Mouse (Mus musculus) megakaryocyte-erythroid progenitor cell, adult 5 weeks (primary cell): Measurements from ENCODE around the gene Krtap19-4. TPM values are rescaled to one million over a fixed set of nuclear protein-coding genes. Genes with fewer than 3 reads are reported as not detected.

Experiments
- polyA plus RNA-seq: library from polyadenylated mRNA; stranded (reverse); fragments of >175 nt; gene quantifications from 2 replicates; pipeline ENCODE4 v1.2.3, GENCODE M21; 2012

The Krtap19-4 gene
- not detected in 2 replicates for polyA plus RNA-seq

GRCm38 (mm10) chr16:88884989-88885388 lies at the start of gene Krtap19-4:
Krtap19-4 (minus strand) TSS chr16:88885089.

GRCm38 (mm10) chr16:88932165-88932564 lies 47.3 kb upstream of the Krtap19-4 start, which contains the start of gene Krtap19-9b:
Krtap19-9b (minus strand) TSS chr16:88932265.

GRCm38 (mm10) chr16:88896357-88896756 lies 11.5 kb upstream of the Krtap19-4 start, which contains the start of gene Krtap19-5:
Krtap19-5 (minus strand) TSS chr16:88896457.

GRCm38 (mm10) chr16:88877938-88878337 lies 7.0 kb downstream of the Krtap19-4 start, which contains the start of gene Krtap19-3:
Krtap19-3 (minus strand) TSS chr16:88878038.

GRCm38 (mm10) chr16:88874169-88874568 lies 10.7 kb downstream of the Krtap19-4 start, which contains the start of gene Krtap19-2:
Krtap19-2 (minus strand) TSS chr16:88874269.

GRCm38 (mm10) chr16:88869311-88869710 lies 15.6 kb downstream of the Krtap19-4 start, which contains the start of gene Krtap19-1:
Krtap19-1 (minus strand) TSS chr16:88869411.

Other genes with a start within 250 kb of the Krtap19-4 start
- not detected in 2 replicates for gene Krtap26-1, start 237.3 kb downstream of the Krtap19-4 start, polyA plus RNA-seq
- gene Krtap27-1, start 213.4 kb downstream of the Krtap19-4 start, polyA plus RNA-seq: not detected in 2 replicates
- gene 2310061N02Rik, start 177.1 kb downstream of the Krtap19-4 start, polyA plus RNA-seq: not detected in 2 replicates
- 0.13 TPM in 1 of 2 replicates, not detected in the other for gene Krtap13-1, start 156.2 kb downstream of the Krtap19-4 start, polyA plus RNA-seq
- 0.10 TPM in 1 of 2 replicates, not detected in the other for gene Krtap13, start 133.5 kb downstream of the Krtap19-4 start, polyA plus RNA-seq
- gene 2310034C09Rik, start 126.2 kb downstream of the Krtap19-4 start, polyA plus RNA-seq: not detected in 2 replicates
- gene 2310057N15Rik, start 110.9 kb downstream of the Krtap19-4 start, polyA plus RNA-seq: not detected in 2 replicates
- gene Gm5965, start 107.2 kb downstream of the Krtap19-4 start, polyA plus RNA-seq: not detected in 2 replicates
- not detected in 2 replicates for gene Gm20741, start 72.9 kb downstream of the Krtap19-4 start, polyA plus RNA-seq
- gene Krtap15, start 64.9 kb downstream of the Krtap19-4 start, polyA plus RNA-seq: not detected in 2 replicates
- not detected in 2 replicates for gene Krtap14, start 58.9 kb downstream of the Krtap19-4 start, polyA plus RNA-seq
- not detected in 2 replicates for gene Krtap19-1, start 15.7 kb downstream of the Krtap19-4 start, polyA plus RNA-seq
- not detected in 2 replicates for gene Krtap19-2, start 10.8 kb downstream of the Krtap19-4 start, polyA plus RNA-seq
- gene Krtap19-3, start 7.1 kb downstream of the Krtap19-4 start, polyA plus RNA-seq: not detected in 2 replicates
- not detected in 2 replicates for gene Krtap19-5, start 11.4 kb upstream of the Krtap19-4 start, polyA plus RNA-seq
- not detected in 2 replicates for gene Krtap19-9b, start 47.2 kb upstream of the Krtap19-4 start, polyA plus RNA-seq
- gene Krtap16-3, start 77.8 kb upstream of the Krtap19-4 start, polyA plus RNA-seq: not detected in 2 replicates
- not detected in 2 replicates for gene Krtap22-2, start 125.7 kb upstream of the Krtap19-4 start, polyA plus RNA-seq
- gene Gm10229, start 130.2 kb upstream of the Krtap19-4 start, polyA plus RNA-seq: not detected in 2 replicates
- not detected in 2 replicates for gene Krtap6-1, start 146.6 kb upstream of the Krtap19-4 start, polyA plus RNA-seq
- 0.28 TPM in 1 of 2 replicates, not detected in the other for gene Gm10228, start 156.4 kb upstream of the Krtap19-4 start, polyA plus RNA-seq
- gene Krtap6-5, start 162.8 kb upstream of the Krtap19-4 start, polyA plus RNA-seq: not detected in 2 replicates
- gene 1110025L11Rik, start 178.9 kb upstream of the Krtap19-4 start, polyA plus RNA-seq: not detected in 2 replicates
- not detected in 2 replicates for gene Krtap6-3, start 198.9 kb upstream of the Krtap19-4 start, polyA plus RNA-seq